Mouse (Mus musculus) liver, postnatal 0 days (tissue): ENCODE measurements around the gene Mgat3. TPM values are rescaled to one million over a fixed set of nuclear protein-coding genes. Genes with fewer than 3 reads are reported as not detected.
A peak's percentile ranks its signal among the peaks of the same experiment; 100 is the strongest.

ENCODE experiments used
- ATAC-seq: fragments of 200-750 bp; cut with Nextera tagmentation; 2 replicates; pipeline ENCODE4 v1.8.0; 2017; ENCODE audit warnings: mild to moderate bottlenecking, moderate library complexity
- DNase-seq: peaks from one replicate; pipeline ENCODE4 v3.0.0-alpha.2; 2016
- H3K27ac ChIP-seq: fragments of 300-500 bp; sonication (generic); 2 replicates; pipeline ENCODE4 v1.5.1; 2014; ENCODE audit warnings: antibody characterized with exemption, moderate library complexity, mild to moderate bottlenecking, low read depth
- H3K27me3 ChIP-seq: fragments of 300-500 bp; sonication (generic); 2 replicates; pipeline ENCODE4 v1.6.1; 2014; ENCODE audit warnings: low read length, control low read depth, mixed read lengths; ENCODE audit not compliant: insufficient read depth
- H3K36me3 ChIP-seq: fragments of 300-500 bp; sonication (generic); replicated peaks from 2 replicates; pipeline ENCODE4 v1.6.1; 2014; ENCODE audit warnings: mild to moderate bottlenecking, control low read depth, low read length, moderate library complexity, mixed read lengths; ENCODE audit not compliant: insufficient read depth
- H3K4me1 ChIP-seq: fragments of 300-500 bp; sonication (generic); 2 replicates; pipeline ENCODE4 v1.6.1; 2014; ENCODE audit warnings: antibody characterized with exemption, mild to moderate bottlenecking, control low read depth; ENCODE audit not compliant: insufficient read depth
- H3K4me2 ChIP-seq: fragments of 300-500 bp; sonication (generic); 2 replicates; pipeline ENCODE4 v1.6.1; 2014; ENCODE audit warnings: low read depth, mild to moderate bottlenecking, low read length, moderate library complexity, mixed read lengths
- H3K4me3 ChIP-seq: fragments of 300-500 bp; sonication (generic); 2 replicates; pipeline ENCODE4 v1.5.1; 2014; ENCODE audit warnings: low read depth, low read length
- H3K9ac ChIP-seq: fragments of 300-500 bp; sonication (generic); replicated peaks from 2 replicates; pipeline ENCODE4 v1.6.1; 2014; ENCODE audit warnings: mild to moderate bottlenecking, moderate library complexity
- H3K9me3 ChIP-seq: fragments of 300-500 bp; sonication (generic); 2 replicates; pipeline ENCODE4 v1.6.1; 2016; ENCODE audit warnings: mild to moderate bottlenecking, control low read depth, low read length, mixed read lengths
- CTCF ChIP-seq: sonication (generic); IDR thresholded peaks from 2 replicates; pipeline ENCODE4 v1.5.1; 2016; ENCODE audit warnings: antibody characterized with exemption, low read depth
- EP300 ChIP-seq: IDR thresholded peaks from 2 replicates; pipeline ENCODE4 v1.6.1; 2016; ENCODE audit warnings: antibody characterized with exemption, low read depth, mild to moderate bottlenecking
- WGBS: fragments of 180-500 bp; shearing (Covaris S2); extraction: QIAGEN DNeasy Blood & Tissue Kit; methylation state at CpG from one replicate; pipeline ENCODE4 v1.1.7; 2014; ENCODE audit not compliant: insufficient replicate concordance; 5-methylcytosine and 5-hydroxymethylcytosine counted together
- polyA plus RNA-seq: library from polyadenylated mRNA; unstranded; fragments of >200 nt; fragmentation: Nextera tagmentation; extraction: Ambion mirVana; gene quantifications from 2 replicates; pipeline ENCODE4 v1.2.1, GENCODE M21; 2015

Gene Mgat3
- polyA plus RNA-seq, 1 experiment from 2014 or later: 0.12 TPM

GRCm38 (mm10) chr15:80219705-80220657 is 46.5 kb downstream of the Mgat3 start:
- DNase-seq (no peak), ATAC-seq (peak; percentile 55; the same call in 1 of the 2 replicates)
- WGBS: 56% methylated on average over 4 of the region's 4 CpGs
- Histone ChIP-seq H3K4me2 (peak overlapping the region; percentile 10), H3K9me3 (no peaks in the 10 kb centered on the region), H3K9ac (no peak overlapping the region), H3K27ac (peak overlapping the region; percentile 57), H3K36me3 (no peaks in the 10 kb centered on the region), H3K4me1 (peaks cover 11% of the 10 kb centered on the region), H3K4me3 (no peak overlapping the region), H3K27me3 (no peaks in the 10 kb centered on the region)
- TF ChIP-seq CTCF (no peak), EP300 (no peak)

- no peak overlapping the region for H3K4me2 ChIP-seq
- ATAC-seq (no peak), DNase-seq (no peak)
- 71% methylated on average over 8 of the region's 8 CpGs for WGBS
- peaks cover 11% of the 10 kb centered on the region for H3K4me1 ChIP-seq
- no peaks in the 10 kb centered on the region for H3K9me3 ChIP-seq
- H3K36me3 ChIP-seq: no peaks in the 10 kb centered on the region
- no peak overlapping the region for H3K9ac ChIP-seq
- TF ChIP-seq EP300 (no peak), CTCF (no peak)
- H3K27ac ChIP-seq: no peak overlapping the region
- no peaks in the 10 kb centered on the region for H3K27me3 ChIP-seq
- H3K4me3 ChIP-seq: no peak overlapping the region
These were observed 47.5 kb downstream of the Mgat3 start for GRCm38 (mm10) chr15:80221031-80221430.

- ATAC-seq: no peak
- H3K4me1 ChIP-seq: peaks cover 11% of the 10 kb centered on the region
- 79% methylated on average over 7 of the region's 7 CpGs for WGBS
- H3K9me3 ChIP-seq: no peaks in the 10 kb centered on the region
- no peak for DNase-seq
- no peak overlapping the region for H3K27ac ChIP-seq
- no peaks in the 10 kb centered on the region for H3K27me3 ChIP-seq
- H3K4me3 ChIP-seq: no peak overlapping the region
- H3K36me3 ChIP-seq: no peaks in the 10 kb centered on the region
- TF ChIP-seq CTCF (no peak), EP300 (no peak)
- H3K9ac ChIP-seq: no peak overlapping the region
- no peak overlapping the region for H3K4me2 ChIP-seq
These were observed 50.2 kb downstream of the Mgat3 start for GRCm38 (mm10) chr15:80223751-80224150.

- WGBS: 20% methylated on average over 9 of the region's 9 CpGs
- H3K9me3 ChIP-seq: no peaks in the 10 kb centered on the region
- H3K27me3 ChIP-seq: no peaks in the 10 kb centered on the region
- H3K27ac ChIP-seq: no peak overlapping the region
- H3K4me1 ChIP-seq: no peaks in the 10 kb centered on the region; the same call in 1 of the 2 replicates
- no peak overlapping the region for H3K4me3 ChIP-seq
- TF ChIP-seq CTCF (peak; percentile 99), EP300 (no peak)
- H3K36me3 ChIP-seq: no peaks in the 10 kb centered on the region
- DNase-seq (peak; percentile 91), ATAC-seq (peak; percentile 89)
- H3K4me2 ChIP-seq: no peak overlapping the region
- H3K9ac ChIP-seq: no peak overlapping the region
These were observed 51.7 kb downstream of the Mgat3 start for GRCm38 (mm10) chr15:80225208-80225607.

- Histone ChIP-seq H3K36me3 (no peaks in the 10 kb centered on the region), H3K9ac (no peak overlapping the region), H3K27ac (no peak overlapping the region), H3K4me1 (no peaks in the 10 kb centered on the region; the same call in 1 of the 2 replicates), H3K27me3 (no peaks in the 10 kb centered on the region), H3K4me3 (no peak overlapping the region), H3K9me3 (no peaks in the 10 kb centered on the region), H3K4me2 (no peak overlapping the region)
- DNase-seq: peak; percentile 83
- 50% methylated on average over 2 of the region's 2 CpGs for WGBS
- peak; percentile 82 for ATAC-seq
- TF ChIP-seq CTCF: peak; percentile 87
- no peak for TF ChIP-seq EP300
These were observed 52.3 kb downstream of the Mgat3 start for GRCm38 (mm10) chr15:80225796-80226195.

GRCm38 (mm10) chr15:80228071-80228800 is 54.7 kb downstream of the Mgat3 start:
- H3K4me1 ChIP-seq: peaks cover 3% of the 10 kb centered on the region
- H3K27me3 ChIP-seq: no peaks in the 10 kb centered on the region
- TF ChIP-seq CTCF: no peak
- TF ChIP-seq EP300: no peak
- no peak overlapping the region for H3K27ac ChIP-seq
- no peak overlapping the region for H3K9ac ChIP-seq
- H3K4me2 ChIP-seq: no peak overlapping the region
- 79% methylated on average over 17 of the region's 17 CpGs for WGBS
- no peak for ATAC-seq
- no peaks in the 10 kb centered on the region for H3K36me3 ChIP-seq
- no peak overlapping the region for H3K4me3 ChIP-seq
- H3K9me3 ChIP-seq: no peaks in the 10 kb centered on the region
- DNase-seq: no peak
